Mouse (Mus musculus) left cerebral cortex, adult 2 months (tissue): ENCODE measurements around the gene Abcc9. TPM values are rescaled to one million over a fixed set of nuclear protein-coding genes. Genes with fewer than 3 reads are reported as not detected.

Experiments used
- DNase-seq, 2 experiments: peaks; one replicate each; pipeline ENCODE4 v3.0.0; 2021 to 2022; ENCODE audit warnings: low spot score in 2 of 2, mixed read lengths in 1 of 2; ENCODE audit errors: extremely low spot score in 1 of 2
- H3K27ac ChIP-seq: fragments of 200-600 bp; 2 replicates; pipeline ENCODE4 v1.8.1; 2022
- H3K4me3 ChIP-seq: fragments of 200-600 bp; 2 replicates; pipeline ENCODE4 v1.8.1; 2022
- CTCF ChIP-seq: fragments of 200-600 bp; IDR thresholded peaks from 2 replicates; pipeline ENCODE4 v1.8.1; 2022; ENCODE audit warnings: antibody characterized with exemption, mild to moderate bottlenecking, moderate library complexity
- intact Hi-C: fragments of 180-260 bp; cut with DNase I; formaldehyde crosslinking; loops from one replicate; pipeline ENCODE4 v1.15.1; 2025
- total RNA-seq, 2 experiments: library from RNA; stranded (reverse); gene quantifications; 2 replicates each; pipeline ENCODE4 v1.2.3; 2021

The Abcc9 gene
- total RNA-seq, 2 experiments from 2014 or later: 4.0 to 4.7 TPM

DNA sequence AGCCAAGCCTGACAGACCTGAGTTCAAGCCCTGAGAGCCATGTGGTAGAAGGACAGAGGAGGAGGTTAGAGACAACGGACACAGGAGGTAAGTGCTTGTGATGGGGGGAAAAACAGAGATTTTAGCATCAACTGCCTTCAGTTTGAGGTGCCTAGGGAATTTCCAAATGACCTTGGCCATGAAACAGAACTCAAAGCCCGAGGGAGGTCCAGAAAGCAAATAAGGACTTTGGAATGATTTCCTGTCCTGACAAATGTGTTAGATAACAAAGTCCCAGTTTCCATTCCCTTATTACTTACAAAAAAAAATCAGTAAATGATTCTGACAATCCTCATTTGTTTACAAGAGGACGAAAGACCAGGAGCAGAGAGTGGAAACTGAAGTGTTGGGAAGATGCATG, 52.8 kb downstream of the Abcc9 start:
- H3K27ac ChIP-seq: no peak overlapping the region
- no peak for DNase-seq
- no peak overlapping the region for H3K4me3 ChIP-seq
- no peak for TF ChIP-seq CTCF
- intact Hi-C loops: no loop called here

DNA sequence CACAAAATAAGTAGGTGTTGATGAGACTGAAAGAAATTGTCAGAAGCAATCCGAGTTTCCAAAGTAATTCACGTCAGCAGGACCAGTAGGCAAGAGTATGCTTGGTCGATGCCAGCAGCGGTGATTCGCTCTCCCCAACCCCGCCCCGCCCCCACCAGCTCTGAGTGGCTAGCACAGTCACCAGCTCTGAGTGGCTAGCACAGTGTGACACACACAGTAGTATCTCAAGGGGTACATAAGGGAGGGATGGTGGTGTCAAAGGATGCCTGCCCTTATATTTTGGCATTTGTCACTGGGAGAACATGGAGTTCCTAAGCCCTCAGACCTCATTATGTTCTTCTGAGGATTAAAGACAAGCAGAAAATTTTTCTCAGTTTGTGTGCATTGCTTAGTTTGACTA, 56.6 kb downstream of the Abcc9 start:
- TF ChIP-seq CTCF: no peak
- no peak overlapping the region for H3K4me3 ChIP-seq
- DNase-seq: no peak
- no peak overlapping the region for H3K27ac ChIP-seq
- intact Hi-C loops: no loop called here

DNA sequence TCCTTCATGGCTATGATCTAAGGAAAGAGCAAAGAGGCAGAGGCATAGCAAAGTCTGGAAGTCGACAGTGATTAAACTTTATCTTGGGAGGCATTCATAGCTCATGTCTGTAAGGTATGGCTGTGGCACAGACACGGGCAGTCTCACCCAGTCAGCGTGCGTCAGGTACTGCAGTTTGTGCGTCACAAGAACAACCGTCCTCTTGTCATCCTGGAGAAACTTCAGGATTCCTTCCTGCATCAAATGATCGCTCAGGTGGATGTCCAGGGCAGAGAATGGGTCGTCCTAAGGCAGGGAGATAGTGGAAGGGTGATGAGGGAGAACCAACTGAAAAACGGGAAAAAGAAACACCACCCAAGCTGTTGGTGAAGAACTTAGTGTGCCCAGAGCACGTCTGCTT, 62.8 kb downstream of the Abcc9 start:
- Histone ChIP-seq H3K27ac (no peak overlapping the region), H3K4me3 (no peak overlapping the region)
- intact Hi-C loops: no loop called here
- DNase-seq: no peak
- no peak for TF ChIP-seq CTCF

DNA sequence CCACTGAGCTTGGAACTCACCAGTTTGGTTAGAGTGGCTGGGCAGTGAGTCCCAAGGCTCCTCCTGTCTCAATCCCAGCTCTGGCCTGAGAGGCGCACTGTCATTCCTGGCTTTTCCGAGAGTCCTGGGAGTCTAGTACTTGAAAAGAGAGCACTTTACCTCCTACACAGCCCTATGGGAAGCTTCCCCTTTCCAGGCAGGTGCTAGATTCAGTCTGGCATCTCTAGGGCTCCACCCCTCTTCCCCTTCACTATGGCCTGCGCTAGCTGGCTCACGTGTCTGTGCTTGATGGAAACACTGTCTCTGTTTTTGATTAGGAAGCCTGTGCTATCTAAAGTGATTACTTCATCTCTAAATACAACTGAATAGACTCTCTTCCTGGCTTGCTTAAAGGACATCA, 66.5 kb downstream of the Abcc9 start:
- H3K4me3 ChIP-seq: no peak overlapping the region
- no peak overlapping the region for H3K27ac ChIP-seq
- DNase-seq: no peak
- no peak for TF ChIP-seq CTCF
- intact Hi-C loops: no loop called here

DNA sequence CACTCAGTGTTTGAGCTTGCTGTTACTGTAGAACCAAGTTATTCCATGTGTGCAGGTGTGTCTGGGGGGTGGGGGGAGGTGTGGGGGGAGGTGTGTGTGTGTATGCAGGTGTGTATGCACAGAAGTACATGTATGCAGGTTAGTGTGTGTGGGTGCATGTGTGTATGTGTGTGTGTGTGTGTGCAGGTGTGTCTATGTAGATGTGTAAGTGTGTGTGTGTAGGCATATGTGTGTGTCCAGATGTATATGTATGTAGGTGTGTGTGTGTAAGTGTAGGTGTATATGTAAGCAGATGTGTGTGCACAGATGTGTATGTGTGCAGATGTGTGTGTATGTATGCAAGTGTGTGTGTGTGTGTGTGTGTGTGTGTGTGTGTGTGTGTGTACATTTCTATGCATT, 66.9 kb downstream of the Abcc9 start:
- no peak for DNase-seq
- H3K4me3 ChIP-seq: no peak overlapping the region
- H3K27ac ChIP-seq: no peak overlapping the region
- intact Hi-C loops: no loop called here
- no peak for TF ChIP-seq CTCF

DNA sequence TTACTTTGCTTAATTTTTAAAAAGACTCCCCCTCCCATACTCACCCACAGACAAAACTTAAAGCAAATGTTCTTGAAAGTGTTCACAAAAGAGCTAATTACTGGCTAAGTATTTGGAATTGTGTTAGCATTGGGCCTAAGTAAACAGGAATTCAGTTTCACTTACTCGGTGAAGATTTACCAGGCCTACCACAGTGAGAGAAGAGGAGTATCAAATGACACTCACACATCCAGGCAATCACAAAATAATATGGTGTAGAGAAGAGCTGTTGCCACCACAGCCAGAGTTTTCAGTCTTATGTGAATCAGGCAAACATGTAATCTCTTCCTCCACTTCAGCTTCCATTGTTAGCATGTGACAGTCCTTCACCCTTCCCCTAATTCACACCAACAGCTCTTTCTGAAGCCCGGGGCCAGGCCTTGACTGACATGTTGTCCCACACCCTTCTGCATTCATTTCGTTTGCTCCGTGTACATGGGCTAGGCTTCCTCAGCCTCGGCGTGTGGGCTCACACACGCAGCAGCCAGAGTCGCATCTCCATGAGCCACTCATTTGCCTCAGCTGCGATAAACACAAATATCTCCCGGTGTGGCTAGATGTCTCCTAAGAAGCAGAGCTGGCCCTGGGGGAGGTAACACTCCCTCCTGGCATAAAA, 67.5 kb downstream of the Abcc9 start:
- no peak for DNase-seq
- no peak overlapping the region for H3K4me3 ChIP-seq
- intact Hi-C loops: no loop called here
- H3K27ac ChIP-seq: no peak overlapping the region
- TF ChIP-seq CTCF: no peak

DNA sequence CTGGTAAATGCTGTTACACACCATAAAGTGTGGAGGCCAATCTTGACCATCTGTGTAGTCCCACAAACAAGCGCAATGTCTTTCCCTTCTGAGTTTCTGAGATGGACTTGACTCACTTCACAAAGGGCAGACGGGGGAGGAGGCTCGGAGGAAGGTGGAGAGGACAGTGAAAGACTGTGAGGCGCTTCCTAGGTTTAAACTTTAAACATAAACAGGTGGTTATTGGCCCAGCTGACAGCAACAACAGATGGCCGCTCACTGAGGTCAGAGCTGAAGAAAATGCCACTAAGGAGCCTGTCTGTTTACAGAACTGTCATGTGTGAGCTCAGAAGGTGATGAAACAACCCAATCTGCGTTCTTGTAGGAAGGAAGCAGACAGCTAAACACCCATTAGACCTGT, 78.8 kb downstream of the Abcc9 start:
- intact Hi-C loops: no loop called here
- TF ChIP-seq CTCF: no peak
- no peak overlapping the region for H3K4me3 ChIP-seq
- no peak for DNase-seq
- H3K27ac ChIP-seq: no peak overlapping the region

DNA sequence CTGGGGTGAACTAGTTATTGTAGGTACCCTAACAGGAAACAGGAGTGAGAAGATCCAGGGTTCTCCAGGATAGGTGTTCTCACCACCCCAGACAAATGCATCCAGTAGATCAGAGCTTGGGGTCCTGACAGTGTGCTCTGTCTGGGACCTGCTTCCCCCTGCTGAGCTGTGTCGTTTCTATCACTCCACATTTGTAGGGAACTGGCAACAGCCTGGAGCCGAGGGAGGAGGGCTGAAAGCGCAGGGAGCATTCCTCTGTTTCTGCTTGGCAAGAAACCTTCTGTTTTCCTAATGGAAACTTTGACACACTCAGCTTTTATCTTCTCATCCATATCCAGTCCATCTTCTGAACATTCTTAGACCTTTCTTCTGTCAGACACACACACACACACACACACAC, 85.5 kb downstream of the Abcc9 start:
- intact Hi-C loops: no loop called here
- no peak for TF ChIP-seq CTCF
- DNase-seq: no peak
- H3K4me3 ChIP-seq: no peak overlapping the region
- no peak overlapping the region for H3K27ac ChIP-seq

DNA sequence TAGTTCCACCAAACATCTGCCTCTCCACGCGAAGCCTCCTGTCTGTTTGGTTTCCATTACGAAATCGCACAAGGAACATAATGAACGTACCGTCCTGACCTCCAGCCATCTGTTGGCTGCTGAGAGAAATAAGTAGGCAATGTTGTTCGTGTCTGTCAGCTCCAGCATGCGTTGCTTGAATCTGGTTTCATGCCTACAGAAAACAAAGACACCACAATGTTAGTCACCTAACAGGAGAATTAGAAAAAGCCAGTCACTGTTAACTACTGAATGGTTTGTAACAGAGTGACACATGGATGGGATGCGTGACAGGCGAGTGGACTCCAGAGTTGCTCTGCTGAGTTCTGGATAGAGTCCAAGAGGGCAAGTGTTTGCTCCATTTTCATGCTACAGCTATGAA, 87.8 kb downstream of the Abcc9 start:
- no peak for TF ChIP-seq CTCF
- no peak for DNase-seq
- Histone ChIP-seq H3K4me3 (no peak overlapping the region), H3K27ac (no peak overlapping the region)
- intact Hi-C loops: no loop called here

DNA sequence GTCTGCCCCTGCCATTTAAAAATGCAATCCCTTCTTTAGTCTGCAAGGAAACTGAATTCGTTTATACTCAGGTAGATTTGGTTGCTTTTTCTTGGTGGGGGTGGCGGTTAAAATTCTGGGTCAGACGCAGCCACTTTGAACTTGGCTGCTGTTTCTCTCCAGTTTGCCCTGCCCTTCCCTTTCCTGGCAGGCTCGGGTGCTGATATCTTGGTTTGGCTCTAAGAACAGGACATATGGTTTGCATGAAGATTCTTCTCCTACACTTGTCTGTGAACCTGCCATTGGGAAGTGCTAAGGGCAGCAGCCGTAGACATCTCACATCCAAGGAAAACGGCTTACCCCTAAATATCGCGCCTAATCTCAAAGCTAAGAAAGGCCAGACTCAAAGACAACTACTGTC, 89.7 kb downstream of the Abcc9 start:
- H3K4me3 ChIP-seq: no peak overlapping the region
- no peak overlapping the region for H3K27ac ChIP-seq
- TF ChIP-seq CTCF: no peak
- intact Hi-C loops: no loop called here
- no peak for DNase-seq

DNA sequence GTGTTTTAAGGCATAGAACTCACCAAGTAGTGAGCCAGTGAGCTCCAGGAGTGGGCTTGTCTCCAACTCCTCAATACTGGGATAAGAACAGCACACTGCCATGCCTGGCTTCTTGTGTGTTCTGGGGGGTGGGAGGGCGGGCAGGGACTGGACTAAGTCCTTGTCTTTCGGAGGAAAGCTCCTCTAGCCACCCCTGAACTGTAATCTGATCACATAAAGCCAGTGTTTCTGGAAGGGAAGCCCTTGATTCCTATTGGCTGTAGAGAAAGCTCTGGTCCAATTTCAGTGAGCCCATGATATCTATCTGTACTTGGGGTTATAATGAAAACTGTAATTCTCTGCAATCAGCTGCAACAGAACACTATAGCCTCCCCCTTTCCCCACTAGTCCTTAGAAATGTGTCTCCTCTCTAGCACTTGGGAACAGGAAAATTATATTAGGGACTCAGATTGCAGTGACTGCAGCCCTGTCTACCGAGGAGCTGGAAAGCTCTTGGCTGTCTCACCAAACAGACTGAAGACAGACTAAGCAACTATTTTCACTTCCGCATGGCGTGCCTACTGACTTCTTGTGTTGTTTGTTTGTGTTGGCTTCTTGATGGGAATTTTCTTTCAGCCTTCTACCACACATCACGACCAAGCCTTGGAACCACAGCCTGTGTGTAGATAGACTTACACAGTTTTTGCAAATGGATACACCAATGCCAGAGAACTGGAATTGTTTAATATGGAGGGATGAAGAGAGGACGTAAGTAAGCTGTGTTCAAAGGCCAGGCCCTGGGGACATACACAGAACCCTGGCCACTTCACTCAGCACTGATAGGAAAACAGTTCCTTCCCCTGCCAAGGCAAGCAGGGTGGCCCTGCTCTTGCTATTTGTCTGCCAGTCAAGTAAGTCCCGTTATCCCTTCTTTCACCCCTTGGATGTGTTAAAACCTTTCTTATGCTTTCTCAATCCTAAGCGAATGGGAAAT, 92.4 kb downstream of the Abcc9 start:
- intact Hi-C loops: no loop called here
- Histone ChIP-seq H3K4me3 (no peak overlapping the region), H3K27ac (no peak overlapping the region)
- DNase-seq: no peak
- no peak for TF ChIP-seq CTCF

DNA sequence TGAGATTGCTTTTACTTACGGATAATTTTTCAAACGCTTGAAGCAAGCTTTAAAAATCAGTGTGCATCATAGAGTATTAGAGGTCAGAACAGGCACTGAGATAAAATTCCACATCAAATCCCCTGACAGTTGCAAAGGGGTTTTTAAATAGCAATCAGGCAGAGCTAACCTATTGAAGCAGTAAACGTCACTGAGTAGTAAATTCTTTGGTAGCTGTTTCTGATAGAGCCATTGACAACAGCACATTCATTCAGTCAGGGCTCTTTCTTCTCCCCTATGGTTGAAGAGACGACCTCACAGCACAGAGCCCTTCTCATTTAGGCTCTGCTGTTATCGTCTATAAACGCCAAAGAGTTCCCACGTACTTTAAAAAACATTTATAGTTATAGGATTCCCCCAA, 95.0 kb downstream of the Abcc9 start:
- TF ChIP-seq CTCF: no peak
- Histone ChIP-seq H3K27ac (no peak overlapping the region), H3K4me3 (no peak overlapping the region)
- no peak for DNase-seq
- intact Hi-C loops: no loop called here

DNA sequence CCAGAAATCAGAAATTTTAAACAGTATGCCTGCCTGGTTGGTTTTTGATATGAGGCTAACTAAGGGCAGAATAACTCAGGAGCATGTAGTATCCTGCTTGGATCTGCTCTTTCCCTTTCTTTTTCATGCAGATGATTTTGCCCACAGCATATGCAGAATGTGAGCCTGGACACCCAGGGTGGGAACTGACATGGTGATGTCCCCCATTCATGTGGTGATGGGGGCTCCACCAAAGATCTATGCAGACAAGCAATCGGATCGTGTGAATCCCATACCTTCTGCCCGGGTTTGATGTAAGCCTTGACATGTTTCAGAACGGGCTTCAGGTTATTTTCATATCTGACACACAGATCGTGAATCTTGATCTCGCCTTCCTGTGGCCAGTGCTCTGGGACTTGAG, 99.3 kb downstream of the Abcc9 start:
- DNase-seq: no peak
- no peak for TF ChIP-seq CTCF
- Histone ChIP-seq H3K4me3 (no peak overlapping the region), H3K27ac (no peak overlapping the region)
- intact Hi-C loops: no loop called here
